Mouse (Mus musculus) bone marrow, adult 2 months (tissue): Measurements from ENCODE around the gene Zfyve16. TPM values are rescaled to one million over a fixed set of nuclear protein-coding genes. Genes with fewer than 3 reads are reported as not detected.

Experiments used
- H3K27ac ChIP-seq: fragments of 200-500 bp; 2 replicates; pipeline ENCODE4 v1.5.1; 2012; ENCODE audit warnings: low read depth, mild to moderate bottlenecking, control low read depth, inconsistent platforms, low read length; ENCODE audit not compliant: control insufficient read depth, poor library complexity, insufficient read depth
- H3K4me1 ChIP-seq: fragments of 200-500 bp; 2 replicates; pipeline ENCODE4 v1.6.1; 2011; ENCODE audit warnings: low read length; ENCODE audit not compliant: control insufficient read depth, insufficient read depth
- H3K4me3 ChIP-seq: fragments of 200-500 bp; replicated peaks from 2 replicates; pipeline ENCODE3; 2011; ENCODE audit warnings: mild to moderate bottlenecking, low read depth, low read length, control low read depth; ENCODE audit not compliant: control insufficient read depth
- CTCF ChIP-seq: fragments of 200-500 bp; IDR thresholded peaks from 2 replicates; pipeline ENCODE4 v1.5.1; 2011; ENCODE audit warnings: low read length, control low read depth; ENCODE audit not compliant: control insufficient read depth, insufficient read depth
- POLR2A ChIP-seq: fragments of 200-500 bp; IDR thresholded peaks from 2 replicates; pipeline ENCODE4 v1.6.1; 2011; ENCODE audit warnings: low read depth, mild to moderate bottlenecking, control low read depth, low read length, borderline replicate concordance; ENCODE audit not compliant: control insufficient read depth
- WGBS: fragments of 180-500 bp; shearing (Covaris S2); methylation state at CpG from one replicate; pipeline ENCODE4 v1.1.7; 2018; 5-methylcytosine and 5-hydroxymethylcytosine counted together
- polyA plus RNA-seq: library from polyadenylated mRNA; stranded (reverse); fragments of >200 nt; gene quantifications from 2 replicates; pipeline ENCODE4 v1.2.4, GENCODE M21; 2011; ENCODE audit warnings: low replicate concordance; ENCODE audit not compliant: missing spikeins, insufficient read depth, insufficient read length

Gene Zfyve16
- polyA plus RNA-seq = 1.8 and 5.2 TPM in 2 replicates

DNA sequence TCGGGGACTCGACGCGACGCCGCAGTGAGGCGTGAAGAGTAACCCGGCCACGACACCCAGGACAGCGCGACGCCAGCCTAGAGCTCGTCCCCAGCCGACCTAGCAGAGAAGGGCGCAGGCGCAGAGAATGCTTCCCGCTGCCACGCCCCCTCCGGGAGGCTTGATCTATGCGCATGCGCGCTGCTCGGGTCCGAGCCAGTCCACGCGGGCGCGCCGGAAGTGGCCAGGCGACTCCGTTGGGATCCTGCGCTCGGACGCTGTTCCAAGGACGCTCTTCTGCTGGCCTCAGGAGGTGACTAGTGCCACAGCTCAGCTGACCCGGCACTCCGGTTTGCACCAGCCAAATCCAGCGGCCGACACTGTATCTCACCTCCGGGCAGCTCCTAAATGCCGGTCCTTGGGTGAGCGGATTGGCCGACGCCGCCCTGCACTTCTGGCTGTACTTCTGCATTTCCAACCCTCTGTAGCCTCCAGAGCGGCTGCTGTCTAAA lies at the start of gene Zfyve16:
Zfyve16 (minus strand) TSS at position 148 of the 491 bp plus-strand sequence.
- peak within 1 kb of the TSS; percentile 100 for H3K4me3 ChIP-seq
- H3K4me1 ChIP-seq = no peaks in the 10 kb centered on the region; the same call in 1 of the 2 replicates
- under 1% methylated on average over 46 of the region's 46 CpGs for WGBS
- peak within 1 kb of the TSS; percentile 99 for H3K27ac ChIP-seq
- TF ChIP-seq POLR2A (peak; percentile 71), CTCF (no peak)

DNA sequence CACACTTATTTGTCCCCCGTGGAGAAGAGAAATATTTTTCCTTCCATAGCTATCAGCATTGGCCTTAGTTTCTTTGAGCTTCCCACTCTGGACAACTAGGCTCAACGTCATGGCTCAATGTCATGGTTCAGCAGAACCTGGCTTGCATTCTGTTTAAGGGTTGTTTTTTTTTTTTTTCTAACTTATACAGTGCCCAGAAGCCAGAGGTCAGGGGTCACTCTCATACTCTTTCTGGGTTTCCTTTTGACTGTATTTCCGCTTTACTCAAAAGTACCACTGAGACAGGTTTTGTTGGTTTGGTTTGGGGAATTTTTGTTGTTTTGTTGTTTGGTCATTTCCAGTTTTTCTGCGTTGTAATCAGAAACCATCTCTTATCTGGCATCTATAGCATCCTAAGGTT lies 47.5 kb upstream of the Zfyve16 start:
- Histone ChIP-seq H3K4me3 (no peak overlapping the region), H3K4me1 (no peaks in the 10 kb centered on the region; the same call in 1 of the 2 replicates), H3K27ac (no peak overlapping the region)
- WGBS = 66% methylated on average over 4 of the region's 4 CpGs
- TF ChIP-seq POLR2A = no peak
- no peak for TF ChIP-seq CTCF

DNA sequence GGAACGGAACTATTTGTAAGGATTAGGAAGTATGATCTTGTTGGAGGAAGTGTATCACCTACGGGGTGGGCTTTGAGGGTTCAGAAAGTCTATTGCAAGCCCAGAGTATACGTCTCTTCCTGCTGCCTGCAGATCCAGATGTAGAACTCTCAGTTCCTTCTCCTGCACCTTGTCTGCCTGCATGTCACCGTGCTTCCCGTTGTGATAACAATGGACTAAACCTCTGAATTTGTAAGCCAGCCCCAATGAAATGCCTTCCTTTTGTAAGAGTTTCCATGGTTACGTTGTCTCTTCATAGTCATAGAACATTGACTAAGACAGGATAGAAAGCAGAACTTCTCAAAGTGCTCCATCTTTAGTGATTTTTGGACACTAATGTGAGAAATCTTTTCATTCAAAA lies 46.0 kb upstream of the Zfyve16 start:
- 16% methylated on average over 6 of the region's 6 CpGs for WGBS
- H3K27ac ChIP-seq = no peak overlapping the region
- H3K4me1 ChIP-seq = no peaks in the 10 kb centered on the region; the same call in 1 of the 2 replicates
- no peak overlapping the region for H3K4me3 ChIP-seq
- TF ChIP-seq CTCF (no peak), POLR2A (no peak)

DNA sequence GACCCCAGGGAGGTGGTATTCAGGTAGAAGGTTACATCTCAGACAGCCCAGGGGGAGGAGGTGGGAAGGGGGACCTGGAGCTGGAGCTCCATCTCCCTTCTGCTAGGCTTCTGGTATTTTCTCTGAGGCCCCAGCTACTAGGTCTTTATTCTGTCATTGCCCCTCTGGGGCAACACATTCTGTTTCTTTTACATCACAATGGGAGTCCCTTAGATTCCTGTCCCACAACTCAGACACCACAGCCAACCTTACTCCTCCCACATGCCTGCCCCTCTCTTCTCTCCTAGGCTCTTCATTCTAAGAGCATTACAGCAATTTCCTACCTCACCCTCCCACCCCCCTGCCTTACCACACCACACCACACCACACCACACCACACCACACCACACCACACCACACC lies 45.4 kb upstream of the Zfyve16 start, which contains the start of gene Spz1:
Spz1 (minus strand) TSS at position 101 of the 400 bp plus-strand sequence.
- no peak for TF ChIP-seq CTCF
- TF ChIP-seq POLR2A = no peak
- Histone ChIP-seq H3K27ac (no peak within 1 kb of the TSS), H3K4me3 (no peak within 1 kb of the TSS), H3K4me1 (no peaks in the 10 kb centered on the region; the same call in 1 of the 2 replicates)

DNA sequence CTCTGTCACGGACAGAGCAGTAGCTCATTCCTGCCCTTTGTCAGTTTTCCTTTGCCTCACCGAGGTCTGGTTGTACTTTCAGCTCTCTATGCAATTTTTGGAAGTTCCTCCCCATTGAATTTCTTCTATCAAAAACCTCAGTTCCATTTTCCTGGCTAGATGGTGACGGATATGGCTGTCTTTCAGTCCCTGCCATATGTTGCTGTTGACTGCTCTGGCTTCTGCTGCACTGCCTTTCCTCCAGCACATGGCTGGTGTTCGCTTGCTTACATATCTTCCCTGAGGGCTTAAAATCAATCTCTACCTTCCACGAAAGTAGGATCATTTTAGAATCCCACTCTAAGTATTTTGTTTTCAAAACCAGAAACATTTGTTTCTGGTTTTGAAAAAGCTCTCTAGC lies 28.8 kb upstream of the Zfyve16 start:
- H3K4me1 ChIP-seq = no peaks in the 10 kb centered on the region
- no peak for TF ChIP-seq CTCF
- TF ChIP-seq POLR2A = no peak
- no peak overlapping the region for H3K27ac ChIP-seq
- 76% methylated on average over 5 of the region's 5 CpGs for WGBS
- no peak overlapping the region for H3K4me3 ChIP-seq

DNA sequence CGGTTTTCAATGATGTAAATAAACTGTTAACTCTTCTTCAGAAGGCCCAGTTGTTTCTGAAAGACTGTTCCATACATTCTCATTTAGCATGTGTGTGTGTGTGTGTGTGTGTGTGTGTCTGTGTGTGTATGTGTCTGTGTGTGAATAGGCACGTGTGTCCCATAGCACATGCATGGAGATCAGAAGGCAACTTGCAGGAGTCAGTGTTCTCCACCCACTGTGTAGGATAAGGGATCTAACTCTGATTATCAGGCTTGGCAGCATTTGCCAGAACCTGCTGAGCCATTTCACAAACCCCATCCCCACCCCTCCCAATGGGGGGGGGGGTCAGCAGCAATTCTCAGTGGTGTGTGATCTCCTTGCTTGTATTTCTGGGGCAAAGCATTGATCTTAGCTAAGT lies 26.6 kb upstream of the Zfyve16 start:
- Histone ChIP-seq H3K27ac (no peak overlapping the region), H3K4me1 (no peaks in the 10 kb centered on the region), H3K4me3 (no peak overlapping the region)
- no peak for TF ChIP-seq CTCF
- no peak for TF ChIP-seq POLR2A
- whole genome bisulfite sequencing = 70% methylated on average over 2 of the region's 2 CpGs

DNA sequence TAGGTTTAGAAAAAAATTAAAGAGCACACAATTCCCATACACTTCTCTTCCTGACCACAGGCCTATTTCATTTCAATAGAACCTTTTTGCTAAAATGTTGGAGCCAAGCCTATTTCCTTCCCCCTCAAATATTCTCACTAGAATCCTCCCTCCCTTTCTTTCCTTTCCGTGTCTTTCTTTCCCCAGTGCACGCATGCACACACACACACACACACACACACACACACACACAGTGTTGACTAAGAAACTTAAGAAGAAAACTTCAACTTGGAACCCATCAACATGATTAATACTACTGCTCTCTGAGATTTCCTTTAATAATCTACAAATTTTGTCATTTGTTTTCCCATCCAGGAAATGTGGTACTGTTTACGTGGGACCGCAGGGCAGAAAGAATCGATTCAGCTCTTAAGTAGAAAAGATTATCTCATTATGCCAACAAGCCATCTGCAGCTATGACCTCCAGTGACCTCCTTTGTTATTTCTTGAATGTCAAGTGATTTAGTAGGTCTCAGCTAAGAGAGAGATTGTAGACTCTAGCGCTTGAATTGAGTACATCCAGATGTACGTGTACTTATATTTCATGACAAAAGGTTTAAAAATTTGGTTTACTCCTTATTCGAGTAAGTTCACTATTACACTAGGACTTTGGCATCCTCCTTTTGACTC lies 25.9 kb upstream of the Zfyve16 start:
- no peak overlapping the region for H3K4me3 ChIP-seq

DNA sequence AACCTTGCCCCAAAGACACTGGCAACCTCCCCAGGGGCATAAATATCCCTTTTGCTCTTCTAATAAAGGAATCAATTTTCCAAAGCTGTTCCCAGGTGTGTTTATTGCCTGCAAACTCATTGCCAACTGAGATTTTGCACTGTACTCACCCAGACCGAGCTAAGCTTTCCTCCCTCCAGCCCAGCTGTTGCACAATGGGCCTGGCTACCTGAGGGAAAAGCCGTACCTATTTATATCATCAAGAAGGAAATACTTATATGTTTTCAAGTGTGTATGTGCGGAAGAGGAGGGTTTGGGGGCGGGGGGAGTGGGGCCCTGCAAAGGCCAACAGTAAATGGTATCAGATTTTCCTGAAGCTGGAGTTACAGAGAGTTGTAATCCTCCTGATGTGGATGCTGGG lies 16.4 kb upstream of the Zfyve16 start:
- Histone ChIP-seq H3K27ac (no peak overlapping the region), H3K4me3 (no peak overlapping the region), H3K4me1 (no peaks in the 10 kb centered on the region)
- 71% methylated on average over 4 of the region's 4 CpGs for WGBS
- TF ChIP-seq CTCF (no peak), POLR2A (no peak)

More for the DNA sequence above, 25.9 kb upstream of the Zfyve16 start:
- WGBS = 61% methylated on average over 8 of the region's 8 CpGs
- no peak overlapping the region for H3K27ac ChIP-seq
- no peaks in the 10 kb centered on the region for H3K4me1 ChIP-seq
- TF ChIP-seq CTCF (no peak), POLR2A (no peak)

DNA sequence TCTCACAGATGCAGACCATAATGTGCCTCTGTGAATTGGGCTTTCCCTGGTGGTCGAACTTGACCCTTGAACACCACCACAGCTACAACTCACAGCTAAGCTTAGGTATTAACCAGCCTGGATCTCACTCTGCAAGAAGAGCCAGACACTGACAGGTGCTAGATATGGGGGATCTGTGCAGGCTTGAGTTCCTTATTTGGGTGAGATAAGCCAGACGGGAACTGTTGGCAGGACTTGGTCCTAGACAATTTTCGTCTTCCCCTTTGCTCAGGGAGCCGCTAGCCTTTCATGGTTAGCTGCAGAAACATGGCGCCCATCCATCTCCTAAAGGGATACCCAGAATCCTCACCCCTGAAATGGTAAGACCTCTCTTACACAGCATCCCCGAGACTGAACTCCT lies 10.3 kb upstream of the Zfyve16 start:
- 69% methylated on average over 6 of the region's 6 CpGs for WGBS
- H3K4me1 ChIP-seq = no peaks in the 10 kb centered on the region
- H3K4me3 ChIP-seq = no peak overlapping the region
- no peak overlapping the region for H3K27ac ChIP-seq
- TF ChIP-seq POLR2A (no peak), CTCF (no peak)
